44 mouse cellular contexts compared by ENCODE assay signal in genomic region chr9:63185249-63185648, GRCm38 (mm10). TPM values are rescaled to one million over a fixed set of nuclear protein-coding genes. Genes with fewer than 3 reads are reported as not detected.
"Had no signal": no experiment of that assay in that cellular context is flagged by ENCODE, and none has a peak within 500 bp of the region (broad histone marks: within the 10 kb centered on the region; RNA-seq: fewer than 3 reads in every experiment).

No protein-coding gene starts in this region.

- H3K9ac ChIP-seq: heart, embryonic 12.5 days; heart, embryonic 15.5 days; hindbrain, embryonic 12.5 days; hindbrain, embryonic 13.5 days; hindbrain, embryonic 14.5 days; hindbrain, embryonic 15.5 days; intestine, embryonic 15.5 days; kidney, embryonic 15.5 days had no signal

- H3K4me2 ChIP-seq: heart, embryonic 11.5 days; heart, embryonic 12.5 days; heart, embryonic 15.5 days; hindbrain, embryonic 12.5 days; hindbrain, embryonic 13.5 days; hindbrain, embryonic 14.5 days; hindbrain, embryonic 15.5 days; intestine, embryonic 15.5 days; kidney, embryonic 15.5 days had no signal

- ATAC-seq: hindbrain, embryonic 16.5 days; hindbrain, postnatal 0 days; inflammation-experienced regulatory T-cells, adult 6 months; intestine, embryonic 15.5 days; intestine, embryonic 16.5 days; intestine, postnatal 0 days had no signal

- H3K36me3 ChIP-seq: heart, embryonic 15.5 days; hindbrain, embryonic 12.5 days; hindbrain, embryonic 15.5 days; intestine, embryonic 15.5 days had no signal

- H3K27me3 ChIP-seq: hindbrain, embryonic 12.5 days; hindbrain, embryonic 13.5 days; hindbrain, embryonic 15.5 days; intestine, embryonic 15.5 days; kidney, embryonic 15.5 days had no signal

- H3K9me3 ChIP-seq: heart, embryonic 10.5 days; heart, embryonic 12.5 days; heart, embryonic 15.5 days; hindbrain, embryonic 10.5 days; hindbrain, embryonic 12.5 days; hindbrain, embryonic 13.5 days; hindbrain, embryonic 15.5 days; intestine, embryonic 15.5 days; kidney, embryonic 15.5 days had no signal

- DNase-seq: heart, adult 18-20 months; heart, adult 2 months; heart, postnatal 10 days; heart, postnatal 36 days; heart, postnatal 4 days; kidney, adult 11 months; kidney, adult 18-20 months; kidney, adult 2 months; kidney, adult 8-10 months; kidney, adult 9 months; kidney, postnatal 10 days; kidney, postnatal 14 days; kidney, postnatal 25 days; kidney, postnatal 36 days; kidney, postnatal 4 days; layer of hippocampus, adult 9-11 months; layer of hippocampus, postnatal 36 days had no signal

- H3K4me3 ChIP-seq: heart, adult 2 months; heart, embryonic 10.5 days; heart, embryonic 12.5 days; heart, embryonic 15.5 days; hindbrain, embryonic 10.5 days; hindbrain, embryonic 12.5 days; hindbrain, embryonic 13.5 days; hindbrain, embryonic 15.5 days; intestine, embryonic 15.5 days; kidney, embryonic 15.5 days; layer of hippocampus, adult 2 months had no signal

- H3K27ac ChIP-seq: heart, adult 2 months; heart, embryonic 10.5 days; heart, embryonic 15.5 days; hindbrain, embryonic 10.5 days; hindbrain, embryonic 12.5 days; hindbrain, embryonic 13.5 days; hindbrain, embryonic 14.5 days; hindbrain, embryonic 15.5 days; hindbrain, postnatal 0 days; intestine, embryonic 15.5 days; kidney, embryonic 15.5 days; kidney, postnatal 0 days; layer of hippocampus, adult 2 months had no signal

RNA-seq across cellular contexts. Expression of gene Skor1, which starts 36.5 kb away (rescaled TPM):
- total RNA-seq: heart, adult 18-20 months; heart, postnatal 25 days; hematopoietic stem cell, adult 5-6 weeks had no signal
- polyA plus RNA-seq: heart, embryonic 11.5 days; heart, embryonic 12.5 days; heart, embryonic 14.5 days; heart, embryonic 15.5 days; heart, embryonic 16.5 days; heart, postnatal 0 days; inflammation-experienced regulatory T-cells, adult 6 months; intestine, embryonic 14.5 days; intestine, embryonic 15.5 days; intestine, embryonic 16.5 days; intestine, postnatal 0 days; kidney, embryonic 14.5 days; kidney, embryonic 15.5 days; kidney, embryonic 16.5 days; kidney, postnatal 0 days; large intestine, adult 2 months had no signal
